Mouse (Mus musculus) lung, postnatal 10 days (tissue): Measurements from ENCODE around the gene Gamt.
"Not testable (repeated sequence)": the region's sequence is repeated elsewhere in the genome, so short reads cannot be mapped to it uniquely, and the experiment has no call there.

ENCODE experiments used
- DNase-seq: peaks from one replicate; pipeline ENCODE4 v3.0.0; 2021

The Gamt gene

GRCm38 (mm10) chr10:80257936-80258335 lies 2.9 kb downstream of the Gamt start:
- DNase-seq, result no peak

- peak; percentile 53 for DNase-seq
These were observed 4.8 kb downstream of the Gamt start for GRCm38 (mm10) chr10:80255881-80256535.

GRCm38 (mm10) chr10:80254331-80255297 lies 6.2 kb downstream of the Gamt start:
- no peak for DNase-seq

GRCm38 (mm10) chr10:80253551-80253950 lies 7.3 kb downstream of the Gamt start:
- DNase-seq, result no peak

- no peak for DNase-seq
These were observed 8.1 kb downstream of the Gamt start for GRCm38 (mm10) chr10:80252493-80253274.

GRCm38 (mm10) chr10:80252011-80252410 lies 8.8 kb downstream of the Gamt start:
- DNase-seq, result no peak

- no peak for DNase-seq
These were observed 10.2 kb downstream of the Gamt start for GRCm38 (mm10) chr10:80250573-80250972.

- DNase-seq, result no peak
These were observed 10.8 kb downstream of the Gamt start for GRCm38 (mm10) chr10:80250059-80250458.

GRCm38 (mm10) chr10:80248971-80249640 lies 11.7 kb downstream of the Gamt start, which contains the start of gene Ndufs7:
Ndufs7 (plus strand) TSS chr10:80249121.
- peak; percentile 97 for DNase-seq

GRCm38 (mm10) chr10:80248437-80248836 lies 12.4 kb downstream of the Gamt start:
- DNase-seq, result not testable (repeated sequence)

- DNase-seq, result no peak
These were observed 13.0 kb downstream of the Gamt start for GRCm38 (mm10) chr10:80247849-80248248.

GRCm38 (mm10) chr10:80245600-80245999 lies 15.2 kb downstream of the Gamt start:
- peak; percentile 91 for DNase-seq

- peak; percentile 61 for DNase-seq
These were observed 15.9 kb downstream of the Gamt start for GRCm38 (mm10) chr10:80244791-80245399.

GRCm38 (mm10) chr10:80242607-80243006 lies 18.2 kb downstream of the Gamt start:
- DNase-seq, result no peak

- DNase-seq, result no peak
These were observed 18.7 kb downstream of the Gamt start for GRCm38 (mm10) chr10:80242088-80242487.

GRCm38 (mm10) chr10:80239791-80240190 lies 21.0 kb downstream of the Gamt start:
- DNase-seq, result no peak

- no peak for DNase-seq
These were observed 22.5 kb downstream of the Gamt start for GRCm38 (mm10) chr10:80238306-80238705.

GRCm38 (mm10) chr10:80237020-80237419 lies 23.8 kb downstream of the Gamt start:
- DNase-seq, result no peak

GRCm38 (mm10) chr10:80236145-80236825 lies 24.5 kb downstream of the Gamt start:
- DNase-seq, result no peak

- no peak for DNase-seq
These were observed 32.7 kb downstream of the Gamt start for GRCm38 (mm10) chr10:80227877-80228775.
